Mouse (Mus musculus) limb, embryonic 14.5 days (tissue): ENCODE results near the gene Shroom3. TPM values are rescaled to one million over a fixed set of nuclear protein-coding genes. Genes with fewer than 3 reads are reported as not detected.

Experiments
- ATAC-seq: fragments of 200-750 bp; cut with Nextera tagmentation; 2 replicates; pipeline ENCODE4 v1.8.0; 2017; ENCODE audit warnings: low read depth, moderate number of reproducible peaks, moderate TSS enrichment; ENCODE audit not compliant: low FRiP score
- DNase-seq: peaks from one replicate; pipeline ENCODE4 v3.0.0-alpha.2; 2015; ENCODE audit warnings: low spot score
- H3K27ac ChIP-seq: fragments of 300-500 bp; sonication (generic); replicated peaks from 2 replicates; pipeline ENCODE4 v1.5.1; 2014; ENCODE audit warnings: low read depth, mild to moderate bottlenecking, low read length, moderate library complexity, mixed read lengths
- H3K27me3 ChIP-seq: fragments of 300-500 bp; sonication (generic); 2 replicates; pipeline ENCODE4 v1.6.1; 2014; ENCODE audit warnings: low read length, mixed read lengths; ENCODE audit not compliant: control insufficient read depth, insufficient read depth
- H3K36me3 ChIP-seq: fragments of 300-500 bp; sonication (generic); 2 replicates; pipeline ENCODE4 v1.6.1; 2014; ENCODE audit warnings: mild to moderate bottlenecking, low read length, moderate library complexity, mixed read lengths; ENCODE audit not compliant: control insufficient read depth, insufficient read depth
- H3K4me1 ChIP-seq: fragments of 300-500 bp; sonication (generic); 2 replicates; pipeline ENCODE4 v1.6.1; 2014; ENCODE audit warnings: antibody characterized with exemption, low read length, mixed read lengths; ENCODE audit not compliant: control insufficient read depth, insufficient read depth
- H3K4me2 ChIP-seq: fragments of 300-500 bp; sonication (generic); replicated peaks from 2 replicates; pipeline ENCODE4 v1.6.1; 2014; ENCODE audit warnings: low read depth, mild to moderate bottlenecking, low read length, moderate library complexity; ENCODE audit not compliant: severe bottlenecking
- H3K4me3 ChIP-seq: fragments of 300-500 bp; sonication (generic); replicated peaks from 2 replicates; pipeline ENCODE4 v1.5.1; 2014; ENCODE audit warnings: low read length
- H3K9ac ChIP-seq: fragments of 300-500 bp; sonication (generic); 2 replicates; pipeline ENCODE4 v1.6.1; 2014; ENCODE audit warnings: mild to moderate bottlenecking, low read depth, low read length, moderate library complexity; ENCODE audit not compliant: severe bottlenecking
- H3K9me3 ChIP-seq: fragments of 300-500 bp; sonication (generic); 2 replicates; pipeline ENCODE4 v1.6.1; 2016; ENCODE audit warnings: low read length; ENCODE audit not compliant: control insufficient read depth
- POLR2A ChIP-seq: fragments of 200-500 bp; IDR thresholded peaks from 2 replicates; pipeline ENCODE4 v1.8.0; 2012; ENCODE audit warnings: inconsistent platforms, mild to moderate bottlenecking, moderate library complexity, borderline replicate concordance; ENCODE audit not compliant: insufficient read depth, insufficient read length; ENCODE audit errors: extremely low read depth
- WGBS: fragments of 180-500 bp; shearing (Covaris S2); extraction: QIAGEN DNeasy Blood & Tissue Kit; methylation state at CpG from one replicate; pipeline ENCODE4 v1.1.7; 2014; 5-methylcytosine and 5-hydroxymethylcytosine counted together
- polyA plus RNA-seq, 2 experiments: library from polyadenylated mRNA; depleted of rRNA in 1 of 2; stranded (reverse) in 1 of 2; unstranded in 1 of 2; fragments of >200 nt; fragmentation: Nextera tagmentation in 1 of 2; extraction: Ambion mirVana in 1 of 2; gene quantifications; 2 replicates each; pipeline versions ENCODE4 v1.2.1 to v1.2.3; 2012 to 2014

The Shroom3 gene
- polyA plus RNA-seq, 2 experiments = 3.5 to 8.1 TPM

DNA sequence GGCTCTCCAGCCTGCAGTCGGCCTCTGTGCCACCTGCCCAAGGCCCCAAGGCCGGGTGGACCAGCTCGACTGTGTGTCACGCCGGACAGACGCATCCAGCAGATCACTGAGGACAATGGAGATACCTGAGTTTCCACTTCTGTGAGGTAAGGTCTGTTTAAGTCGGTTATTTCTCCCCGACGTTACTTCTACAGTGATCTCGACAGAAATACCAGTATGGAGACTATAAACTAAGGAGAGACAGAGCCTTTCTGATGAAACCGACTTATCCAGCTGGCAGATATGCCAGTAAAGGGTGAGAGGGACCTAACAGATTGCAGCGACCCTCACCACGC is 126.1 kb downstream of the Shroom3 start:
- ATAC-seq (no peak), DNase-seq (no peak)
- 17% methylated on average over 13 of the region's 13 CpGs for WGBS
- no peaks in the 10 kb centered on the region for H3K27me3 ChIP-seq
- no peaks in the 10 kb centered on the region for H3K36me3 ChIP-seq
- H3K4me3 ChIP-seq = peak overlapping the region; percentile 28
- H3K4me2 ChIP-seq = peak overlapping the region; percentile 55
- no peaks in the 10 kb centered on the region for H3K9me3 ChIP-seq
- H3K9ac ChIP-seq = no peak overlapping the region
- no peak overlapping the region for H3K27ac ChIP-seq
- TF ChIP-seq POLR2A = no peak
- peaks cover 25% of the 10 kb centered on the region for H3K4me1 ChIP-seq

DNA sequence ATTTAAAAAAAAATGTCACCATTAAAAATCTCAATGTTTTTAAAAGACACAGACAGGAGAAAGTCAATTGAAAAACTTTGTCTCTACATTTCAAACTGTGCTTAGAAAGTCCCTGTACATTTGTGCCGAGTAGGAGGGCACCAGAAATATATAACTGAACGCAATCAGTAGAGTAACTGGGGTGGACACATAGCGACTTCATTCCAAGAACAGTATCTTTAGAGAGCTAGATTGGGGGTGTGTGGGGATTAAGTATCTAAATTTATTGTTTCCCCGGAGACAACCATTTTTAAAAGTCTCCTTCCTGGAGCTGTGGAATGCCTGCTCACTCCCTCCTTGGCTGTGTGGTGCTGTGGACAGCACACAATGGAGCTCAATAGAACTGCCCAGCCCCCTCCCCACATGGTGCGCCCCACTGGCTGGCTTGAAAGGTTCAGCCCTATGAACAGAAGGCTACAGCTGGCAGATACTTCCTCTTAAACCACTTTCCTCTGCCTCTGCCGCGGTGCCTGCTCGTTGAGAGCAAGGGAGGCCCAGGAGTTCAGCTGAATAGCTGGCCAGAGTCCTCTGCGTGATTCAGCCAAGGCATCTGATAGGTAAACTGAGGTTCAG is 127.8 kb downstream of the Shroom3 start:
- no peak for TF ChIP-seq POLR2A
- DNase-seq (peak; percentile 55), ATAC-seq (0 out of 2 replicates have a peak, but pooled peaks have one; percentile 23)
- peaks cover 25% of the 10 kb centered on the region for H3K4me1 ChIP-seq
- H3K27ac ChIP-seq = no peak overlapping the region
- no peak overlapping the region for H3K9ac ChIP-seq
- no peaks in the 10 kb centered on the region for H3K36me3 ChIP-seq
- H3K9me3 ChIP-seq = no peaks in the 10 kb centered on the region
- no peak overlapping the region for H3K4me3 ChIP-seq
- no peaks in the 10 kb centered on the region for H3K27me3 ChIP-seq
- H3K4me2 ChIP-seq = no peak overlapping the region
- 18% methylated on average over 9 of the region's 9 CpGs for WGBS

- WGBS = 20% methylated on average over 7 of the region's 7 CpGs
- Histone ChIP-seq H3K9me3 (no peaks in the 10 kb centered on the region), H3K4me3 (no peak overlapping the region), H3K27me3 (no peaks in the 10 kb centered on the region), H3K4me2 (0 out of 2 replicates have a peak overlapping the region, but pooled peaks have one; percentile 1), H3K9ac (no peak overlapping the region), H3K36me3 (no peaks in the 10 kb centered on the region), H3K27ac (no peak overlapping the region), H3K4me1 (peaks cover 25% of the 10 kb centered on the region)
- ATAC-seq (no peak), DNase-seq (peak; percentile 20)
- TF ChIP-seq POLR2A = no peak
Measured at GRCm38 (mm10) chr5:92811761-92812160, 128.5 kb downstream of the Shroom3 start.

- no peak for TF ChIP-seq POLR2A
- Histone ChIP-seq H3K4me1 (peaks cover 25% of the 10 kb centered on the region), H3K4me2 (no peak overlapping the region), H3K27me3 (no peaks in the 10 kb centered on the region), H3K27ac (no peak overlapping the region), H3K9me3 (no peaks in the 10 kb centered on the region), H3K4me3 (no peak overlapping the region), H3K36me3 (no peaks in the 10 kb centered on the region), H3K9ac (no peak overlapping the region)
- WGBS = 12% methylated on average over 8 of the region's 8 CpGs
- ATAC-seq (peak; percentile 82), DNase-seq (peak; percentile 68)
Measured at GRCm38 (mm10) chr5:92812936-92813335, 129.7 kb downstream of the Shroom3 start.

DNA sequence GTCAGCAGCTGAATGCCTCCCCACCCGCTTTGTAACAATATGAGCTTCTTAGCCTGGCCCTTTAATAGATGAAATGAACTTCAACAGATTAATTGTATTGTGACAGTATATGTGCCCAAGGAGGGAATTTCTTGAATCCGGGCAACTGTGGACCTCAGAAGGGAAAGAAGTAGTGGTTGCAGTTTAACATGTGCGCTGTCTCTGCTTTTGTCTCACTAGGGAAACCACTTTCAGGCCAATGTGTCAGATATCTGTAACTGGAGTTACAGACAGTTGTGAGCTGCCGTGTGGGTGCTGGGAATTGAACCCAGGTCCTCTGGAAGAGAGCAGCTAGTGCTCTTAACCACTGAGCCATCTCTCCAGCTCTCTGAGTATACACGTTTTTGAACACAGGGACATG is 130.3 kb downstream of the Shroom3 start:
- H3K27me3 ChIP-seq = no peaks in the 10 kb centered on the region
- H3K9ac ChIP-seq = no peak overlapping the region
- H3K4me1 ChIP-seq = peaks cover 22% of the 10 kb centered on the region
- no peaks in the 10 kb centered on the region for H3K36me3 ChIP-seq
- no peak overlapping the region for H3K4me2 ChIP-seq
- DNase-seq (no peak), ATAC-seq (no peak)
- H3K9me3 ChIP-seq = no peaks in the 10 kb centered on the region
- H3K27ac ChIP-seq = no peak overlapping the region
- TF ChIP-seq POLR2A = no peak
- WGBS = 79% methylated on average over 5 of the region's 5 CpGs
- no peak overlapping the region for H3K4me3 ChIP-seq
